31 mouse cellular contexts compared by ENCODE assay signal in genomic region chr5:65524831-65525230, GRCm38 (mm10). TPM values are rescaled to one million over a fixed set of nuclear protein-coding genes. Genes with fewer than 3 reads are reported as not detected.
A peak's percentile ranks its signal among the peaks of the same experiment; 100 is the strongest.
DNase-seq lines count a peak whose midpoint lies in the region; ATAC-seq lines count a peak whose summit lies in the region.
"Had no signal": no experiment of that assay in that cellular context is flagged by ENCODE, and none has a peak within 500 bp of the region (broad histone marks: within the 10 kb centered on the region; RNA-seq: fewer than 3 reads in every experiment).

No protein-coding gene starts in this region.

- H3K36me3 ChIP-seq in embryonic facial prominence, embryonic 15.5 days: no peaks in the 10 kb centered on the region
- H3K36me3 ChIP-seq in embryonic facial prominence, embryonic 10.5 days (replicated peaks): no peaks in the 10 kb centered on the region
- no peaks in the 10 kb centered on the region for H3K36me3 ChIP-seq in stomach, embryonic 16.5 days (ENCODE audit: control insufficient read depth, insufficient read depth, low read length)
- H3K36me3 ChIP-seq: forebrain, embryonic 12.5 days; forebrain, embryonic 15.5 days; heart, embryonic 10.5 days; hindbrain, embryonic 12.5 days; hindbrain, embryonic 15.5 days had no signal

- WGBS in embryonic facial prominence, embryonic 15.5 days: 61% methylated on average over 4 of the region's 4 CpGs
- 75% methylated on average over 4 of the region's 4 CpGs for WGBS in embryonic facial prominence, embryonic 10.5 days
- WGBS in stomach, embryonic 16.5 days: 62% methylated on average over 4 of the region's 4 CpGs

- no peaks in the 10 kb centered on the region for H3K4me1 ChIP-seq in embryonic facial prominence, embryonic 15.5 days
- peaks cover 5% of the 10 kb centered on the region for H3K4me1 ChIP-seq in embryonic facial prominence, embryonic 10.5 days
- H3K4me1 ChIP-seq in stomach, embryonic 16.5 days (ENCODE audit: control insufficient read depth, insufficient read depth, low read length): no peaks in the 10 kb centered on the region
- H3K4me1 ChIP-seq: forebrain, embryonic 15.5 days; heart, embryonic 10.5 days; hindbrain, embryonic 12.5 days; hindbrain, embryonic 15.5 days had no signal

- H3K4me3 ChIP-seq in embryonic facial prominence, embryonic 15.5 days (replicated peaks): no peak overlapping the region
- no peak overlapping the region for H3K4me3 ChIP-seq in embryonic facial prominence, embryonic 10.5 days
- H3K4me3 ChIP-seq in stomach, embryonic 16.5 days (replicated peaks; ENCODE audit: low read length): no peak overlapping the region
- H3K4me3 ChIP-seq: forebrain, embryonic 12.5 days; forebrain, embryonic 15.5 days; heart, adult 2 months; heart, embryonic 10.5 days; hindbrain, embryonic 12.5 days; hindbrain, embryonic 15.5 days had no signal

- no peak for ATAC-seq in embryonic facial prominence, embryonic 15.5 days (ENCODE audit: insufficient number of reproducible peaks, low FRiP score, low TSS enrichment, low read depth)
- ATAC-seq in stomach, embryonic 16.5 days (ENCODE audit: insufficient read depth, low FRiP score): no peak
- ATAC-seq: activated CD4-positive, CD25-positive, alpha-beta regulatory T cell, adult 4 months; forebrain, embryonic 15.5 days; intestine, postnatal 0 days had no signal

- H3K9me3 ChIP-seq in embryonic facial prominence, embryonic 15.5 days (replicated peaks): no peaks in the 10 kb centered on the region
- H3K9me3 ChIP-seq in embryonic facial prominence, embryonic 10.5 days: no peaks in the 10 kb centered on the region
- H3K9me3 ChIP-seq in stomach, embryonic 16.5 days (replicated peaks; ENCODE audit: control insufficient read depth, low read length): no peaks in the 10 kb centered on the region
- H3K9me3 ChIP-seq: forebrain, embryonic 12.5 days; forebrain, embryonic 15.5 days; heart, embryonic 10.5 days; hindbrain, embryonic 12.5 days; hindbrain, embryonic 15.5 days had no signal

- no peak overlapping the region for H3K9ac ChIP-seq in embryonic facial prominence, embryonic 15.5 days
- no peak overlapping the region for H3K9ac ChIP-seq in stomach, embryonic 16.5 days (ENCODE audit: low read length)
- H3K9ac ChIP-seq: forebrain, embryonic 12.5 days; forebrain, embryonic 15.5 days; hindbrain, embryonic 12.5 days; hindbrain, embryonic 15.5 days had no signal

- no peak for DNase-seq in embryonic facial prominence, embryonic 10.5 days (ENCODE audit: low spot score)
- DNase-seq in NIH3T3 (ENCODE audit: low read depth): peak; percentile 20
- DNase-seq in urinary bladder, postnatal 10 days (ENCODE audit: low spot score): no peak
- DNase-seq in adrenal gland, postnatal 36 days: no peak
- DNase-seq: adrenal gland, adult 8-10 months; adrenal gland, postnatal 25 days; cerebellum, adult 11 months; cerebellum, adult 2 months; cerebellum, adult 9-11 months; cerebellum, postnatal 25 days; embryo, embryonic 11 days; gastrocnemius, postnatal 25 days; heart, adult 2 months had no signal

- H3K27ac ChIP-seq in embryonic facial prominence, embryonic 15.5 days (replicated peaks): peak overlapping the region; percentile 41; the same call in 1 of the 2 replicates
- H3K27ac ChIP-seq in embryonic facial prominence, embryonic 10.5 days (replicated peaks): no peak overlapping the region
- peak overlapping the region; percentile 47; the same call in 1 of the 2 replicates for H3K27ac ChIP-seq in stomach, embryonic 16.5 days (ENCODE audit: low read length)
- H3K27ac ChIP-seq: forebrain, embryonic 12.5 days; forebrain, embryonic 15.5 days; heart, adult 2 months; heart, embryonic 10.5 days; hindbrain, embryonic 12.5 days; hindbrain, embryonic 15.5 days had no signal

- no peaks in the 10 kb centered on the region for H3K27me3 ChIP-seq in embryonic facial prominence, embryonic 15.5 days
- no peaks in the 10 kb centered on the region for H3K27me3 ChIP-seq in embryonic facial prominence, embryonic 10.5 days (replicated peaks; ENCODE audit: low read depth, poor library complexity, severe bottlenecking)
- no peaks in the 10 kb centered on the region for H3K27me3 ChIP-seq in stomach, embryonic 16.5 days (ENCODE audit: control insufficient read depth, insufficient read depth, low read length)
- H3K27me3 ChIP-seq: forebrain, embryonic 15.5 days; hindbrain, embryonic 12.5 days; hindbrain, embryonic 15.5 days had no signal

- H3K4me2 ChIP-seq in embryonic facial prominence, embryonic 15.5 days (replicated peaks): no peak overlapping the region
- H3K4me2 ChIP-seq in stomach, embryonic 16.5 days (ENCODE audit: low read depth, low read length): no peak overlapping the region
- H3K4me2 ChIP-seq: forebrain, embryonic 12.5 days; forebrain, embryonic 15.5 days; hindbrain, embryonic 12.5 days; hindbrain, embryonic 15.5 days had no signal

RNA-seq across cellular contexts. Expression of gene Smim14, which starts 12.2 kb away (rescaled TPM):
- polyA plus RNA-seq in embryonic facial prominence, embryonic 15.5 days (2015; fragmentation: Nextera tagmentation; extraction: Ambion mirVana): 142 and 154 TPM in 2 replicates
- 56.0 and 69.3 TPM in 2 replicates for polyA plus RNA-seq in embryonic facial prominence, embryonic 10.5 days (2016; fragmentation: Nextera tagmentation; extraction: Ambion mirVana)
- 187 and 192 TPM in 2 replicates for polyA plus RNA-seq in stomach, embryonic 16.5 days (2015; fragmentation: Nextera tagmentation; extraction: Ambion mirVana)
- total RNA-seq in adrenal gland, postnatal 36 days (2021): 100 to 1,000 TPM; 155 to 187 TPM

RNA-seq across cellular contexts. Expression of gene Ube2k, which starts 12.2 kb away (rescaled TPM):
- 172 and 181 TPM in 2 replicates for polyA plus RNA-seq in embryonic facial prominence, embryonic 15.5 days (2015; fragmentation: Nextera tagmentation; extraction: Ambion mirVana)
- 214 and 216 TPM in 2 replicates for polyA plus RNA-seq in embryonic facial prominence, embryonic 10.5 days (2016; fragmentation: Nextera tagmentation; extraction: Ambion mirVana)
- 145 and 155 TPM in 2 replicates for polyA plus RNA-seq in stomach, embryonic 16.5 days (2015; fragmentation: Nextera tagmentation; extraction: Ambion mirVana)
- total RNA-seq in adrenal gland, postnatal 36 days (2021): 10 to 100 TPM; 87.3 to 96.5 TPM

RNA-seq across cellular contexts. Expression of gene Gm43552, which starts 32.2 kb away (rescaled TPM):
- polyA plus RNA-seq in embryonic facial prominence, embryonic 15.5 days (2015; fragmentation: Nextera tagmentation; extraction: Ambion mirVana): 1.4 TPM in 1 of 2 replicates, not detected in the other
- not detected in 2 replicates for polyA plus RNA-seq in embryonic facial prominence, embryonic 10.5 days (2016; fragmentation: Nextera tagmentation; extraction: Ambion mirVana)
- polyA plus RNA-seq in stomach, embryonic 16.5 days (2015; fragmentation: Nextera tagmentation; extraction: Ambion mirVana): not detected in 2 replicates
- total RNA-seq in adrenal gland, postnatal 36 days (2021): 1 to 10 TPM in 1 of 2 experiments, not detected in 1; 6.0 TPM
- total RNA-seq: common myeloid progenitor, adult 5-6 weeks; heart, adult 2 months; heart, postnatal 25 days; hematopoietic stem cell, adult 5-6 weeks; MEL had no signal
- polyA plus RNA-seq: activated CD4-positive, CD25-positive, alpha-beta regulatory T cell, adult 4 months; cerebellum, adult 2 months; embryonic facial prominence, embryonic 11.5 days; embryonic facial prominence, embryonic 14.5 days; forebrain, embryonic 12.5 days; forebrain, embryonic 15.5 days; gonadal fat pad, adult 2 months; heart, adult 2 months; heart, embryonic 10.5 days; heart, embryonic 14.5 days; heart, postnatal 0 days; hindbrain, embryonic 12.5 days; hindbrain, embryonic 15.5 days; intestine, postnatal 0 days had no signal
